Mouse (Mus musculus) cerebellum, adult 2 months (tissue): ENCODE results near the gene Syce2.

Experiments used
- CTCF ChIP-seq: fragments of 200-500 bp; IDR thresholded peaks from 2 replicates; pipeline ENCODE4 v1.5.1; 2011; ENCODE audit warnings: low read depth, mild to moderate bottlenecking, control low read depth, low read length, moderate library complexity, borderline replicate concordance; ENCODE audit not compliant: insufficient read depth
- POLR2A ChIP-seq: fragments of 200-500 bp; IDR thresholded peaks from 2 replicates; pipeline ENCODE4 v1.6.1; 2011; ENCODE audit warnings: low read length, control low read depth, borderline replicate concordance; ENCODE audit not compliant: insufficient read depth

- TF ChIP-seq CTCF (peak; percentile 64), POLR2A (peak; percentile 52)
These were observed 65.1 kb downstream of the Syce2 start, which contains the start of gene Mast1 for GRCm38 (mm10) chr8:84936962-84937546.
